Mouse (Mus musculus): ENCODE measurements around the gene Zfp558. TPM values are rescaled to one million over a fixed set of nuclear protein-coding genes. Genes with fewer than 3 reads are reported as not detected.

Gene Zfp558
- polyA plus RNA-seq, 1 experiment from 2014 or later, result 16.3 TPM

Small RNAs within 50 kb of the gene (microRNA-seq; reads per million reads assigned to microRNA genes)
- not detected for gene Gm22854

Other genes starting within 250 kb of the Zfp558 start
- gene Chordc1, start 186.1 kb downstream of the Zfp558 start, polyA plus RNA-seq (2014; fragmentation: Nextera tagmentation; extraction: Ambion mirVana), result 131 and 141 TPM in 2 replicates
- 1.9 and 3.5 TPM in 2 replicates for gene Naalad2, start 75.3 kb downstream of the Zfp558 start, polyA plus RNA-seq (2014; fragmentation: Nextera tagmentation; extraction: Ambion mirVana)
- not detected in 2 replicates for gene Ubtfl1, start 73.8 kb downstream of the Zfp558 start, polyA plus RNA-seq (2014; fragmentation: Nextera tagmentation; extraction: Ambion mirVana)
- gene Mbd3l2, start 47.6 kb downstream of the Zfp558 start, polyA plus RNA-seq (2014; fragmentation: Nextera tagmentation; extraction: Ambion mirVana), result 0.07 TPM in 1 of 2 replicates, not detected in the other
- not detected in 2 replicates for gene Mbd3l1, start 91 bp upstream of the Zfp558 start, polyA plus RNA-seq (2014; fragmentation: Nextera tagmentation; extraction: Ambion mirVana)
- gene Muc16, start 196.3 kb upstream of the Zfp558 start, polyA plus RNA-seq (2014; fragmentation: Nextera tagmentation; extraction: Ambion mirVana), result not detected in 2 replicates

Measured in midbrain, embryonic 11.5 days (tissue).